Mouse (Mus musculus) kidney, adult 2 months (tissue): ENCODE measurements at regions not wholly inside any gene's neighbourhood (a gene's known extent, or its start where the extent isn't known, plus 50 kb on each side); places are given as distances from the start of the nearest gene placed in this dataset.

Experiments used
- CTCF ChIP-seq: fragments of 200-500 bp; conservative IDR thresholded peaks from 2 replicates; pipeline ENCODE4 v1.5.1; 2011; ENCODE audit warnings: low read depth, mild to moderate bottlenecking, control low read depth, low read length, moderate library complexity, mixed read lengths; ENCODE audit not compliant: insufficient read depth, insufficient read length
- POLR2A ChIP-seq: fragments of 200-500 bp; IDR thresholded peaks from one replicate; pipeline ENCODE4 v1.6.1; 2011; ENCODE audit warnings: low read depth, low read length, control low read depth

- TF ChIP-seq POLR2A (no peak), CTCF (no peak)
Observed at GRCm38 (mm10) chr3:45681410-45681809, 303.2 kb downstream of the Pcdh10 start.
